Mouse (Mus musculus) retina, postnatal 7 days (tissue): Measurements from ENCODE around the gene Fbxo42.
A peak's percentile ranks its signal among the peaks of the same experiment; 100 is the strongest.

Experiments
- DNase-seq: peaks from one replicate; pipeline ENCODE4 v3.0.0-alpha.2; 2012; ENCODE audit warnings: low read depth, low spot score

Gene Fbxo42

GRCm38 (mm10) chr4:141147112-141148008, at the start of gene Fbxo42:
Gene Fbxo42, plus strand, starts transcription at chr4:141147913.
- DNase-seq = peak; percentile 93

- DNase-seq = no peak
Observed at GRCm38 (mm10) chr4:141098935-141099334, 48.8 kb upstream of the Fbxo42 start.

- DNase-seq = no peak
Observed at GRCm38 (mm10) chr4:141099956-141100355, 47.8 kb upstream of the Fbxo42 start.

- DNase-seq = no peak
Observed at GRCm38 (mm10) chr4:141101291-141101690, 46.4 kb upstream of the Fbxo42 start.

- DNase-seq = peak; percentile 49
Observed at GRCm38 (mm10) chr4:141101855-141102254, 45.9 kb upstream of the Fbxo42 start.

GRCm38 (mm10) chr4:141106526-141107183, 41.1 kb upstream of the Fbxo42 start:
- no peak for DNase-seq

GRCm38 (mm10) chr4:141108196-141108732, 39.4 kb upstream of the Fbxo42 start:
- DNase-seq = no peak

GRCm38 (mm10) chr4:141113831-141114230, 33.9 kb upstream of the Fbxo42 start:
- no peak for DNase-seq

GRCm38 (mm10) chr4:141114521-141114981, 33.2 kb upstream of the Fbxo42 start:
- DNase-seq = no peak

GRCm38 (mm10) chr4:141115398-141115797, 32.3 kb upstream of the Fbxo42 start:
- peak; percentile 31 for DNase-seq

GRCm38 (mm10) chr4:141118691-141119090, 29.0 kb upstream of the Fbxo42 start:
- DNase-seq = no peak

- DNase-seq = peak; percentile 60
Observed at GRCm38 (mm10) chr4:141120700-141121099, 27.0 kb upstream of the Fbxo42 start.

GRCm38 (mm10) chr4:141122663-141123062, 25.1 kb upstream of the Fbxo42 start:
- no peak for DNase-seq

- no peak for DNase-seq
Observed at GRCm38 (mm10) chr4:141123065-141123464, 24.6 kb upstream of the Fbxo42 start.

GRCm38 (mm10) chr4:141129190-141129710, 18.5 kb upstream of the Fbxo42 start:
- DNase-seq = no peak

- DNase-seq = no peak
Observed at GRCm38 (mm10) chr4:141130704-141131342, 16.9 kb upstream of the Fbxo42 start.

GRCm38 (mm10) chr4:141131531-141132061, 16.1 kb upstream of the Fbxo42 start:
- no peak for DNase-seq

GRCm38 (mm10) chr4:141132191-141132590, 15.5 kb upstream of the Fbxo42 start:
- DNase-seq = no peak

GRCm38 (mm10) chr4:141133227-141133626, 14.5 kb upstream of the Fbxo42 start:
- DNase-seq = no peak

- DNase-seq = no peak
Observed at GRCm38 (mm10) chr4:141134031-141134441, 13.7 kb upstream of the Fbxo42 start.
